In genomic region chr5:122518247-122518646, GRCm38 (mm10) we compare ENCODE assay signal across 14 mouse cellular contexts. TPM values are rescaled to one million over a fixed set of nuclear protein-coding genes. Genes with fewer than 3 reads are reported as not detected.
A peak's percentile ranks its signal among the peaks of the same experiment; 100 is the strongest.
DNase-seq lines count a peak whose midpoint lies in the region; ATAC-seq and TF ChIP-seq lines count a peak whose summit lies in the region.
"Had no signal": no experiment of that assay in that cellular context is flagged by ENCODE, and none has a peak within 500 bp of the region (broad histone marks: within the 10 kb centered on the region; RNA-seq: fewer than 3 reads in every experiment).

No protein-coding gene starts in this region.

- H3K4me2 ChIP-seq in heart, embryonic 15.5 days: no peak overlapping the region
- H3K4me2 ChIP-seq: forebrain, embryonic 13.5 days; hindbrain, embryonic 13.5 days; lung, embryonic 15.5 days had no signal

- ATAC-seq in heart, embryonic 15.5 days (replicated peaks; ENCODE audit: insufficient number of reproducible peaks, insufficient read depth, low FRiP score, low read depth): no peak
- ATAC-seq: forebrain, embryonic 13.5 days had no signal

- TF ChIP-seq POLR2A in ES-Bruce4 (IDR thresholded peaks at IDR 0.05; ENCODE audit: insufficient read depth, low read length): no peak

- no peaks in the 10 kb centered on the region for H3K9me3 ChIP-seq in heart, embryonic 15.5 days (replicated peaks)
- H3K9me3 ChIP-seq in ES-Bruce4 (replicated peaks; ENCODE audit: control insufficient read depth, insufficient read depth, low read length, poor library complexity, severe bottlenecking): no peaks in the 10 kb centered on the region
- no peaks in the 10 kb centered on the region for H3K9me3 ChIP-seq in embryonic facial prominence, embryonic 10.5 days
- H3K9me3 ChIP-seq: forebrain, embryonic 13.5 days; hindbrain, embryonic 13.5 days; lung, embryonic 15.5 days had no signal

- H3K4me1 ChIP-seq in heart, embryonic 15.5 days (replicated peaks): peaks cover 58% of the 10 kb centered on the region
- peaks cover 14% of the 10 kb centered on the region for H3K4me1 ChIP-seq in ES-Bruce4 (ENCODE audit: control insufficient read depth, insufficient read depth, low read length)
- H3K4me1 ChIP-seq in embryonic facial prominence, embryonic 10.5 days: peaks cover 44% of the 10 kb centered on the region

- TF ChIP-seq CTCF in ES-Bruce4 (IDR thresholded peaks at IDR 0.05; ENCODE audit: low read depth, low read length): no peak

- no peaks in the 10 kb centered on the region for H3K36me3 ChIP-seq in heart, embryonic 15.5 days
- no peaks in the 10 kb centered on the region for H3K36me3 ChIP-seq in ES-Bruce4 (ENCODE audit: control insufficient read depth, insufficient read depth, low read length, poor library complexity, severe bottlenecking)
- no peaks in the 10 kb centered on the region for H3K36me3 ChIP-seq in embryonic facial prominence, embryonic 10.5 days (replicated peaks)
- H3K36me3 ChIP-seq: hindbrain, embryonic 13.5 days; lung, embryonic 15.5 days had no signal

- H3K27ac ChIP-seq in heart, embryonic 15.5 days: peak overlapping the region; percentile 80
- no peak overlapping the region for H3K27ac ChIP-seq in ES-Bruce4 (ENCODE audit: insufficient read depth, low read length)
- no peak overlapping the region for H3K27ac ChIP-seq in embryonic facial prominence, embryonic 10.5 days (replicated peaks)
- H3K27ac ChIP-seq: forebrain, embryonic 13.5 days; hindbrain, embryonic 13.5 days; lung, embryonic 15.5 days had no signal

- no peak overlapping the region for H3K4me3 ChIP-seq in heart, embryonic 15.5 days
- no peak overlapping the region for H3K4me3 ChIP-seq in ES-Bruce4 (ENCODE audit: low read depth, low read length)
- H3K4me3 ChIP-seq in embryonic facial prominence, embryonic 10.5 days: no peak overlapping the region
- H3K4me3 ChIP-seq: forebrain, embryonic 13.5 days; hindbrain, embryonic 13.5 days; lung, embryonic 15.5 days had no signal

- no peaks in the 10 kb centered on the region for H3K27me3 ChIP-seq in heart, embryonic 15.5 days
- no peaks in the 10 kb centered on the region for H3K27me3 ChIP-seq in ES-Bruce4 (ENCODE audit: control insufficient read depth, insufficient read depth, low read length, poor library complexity, severe bottlenecking)
- no peaks in the 10 kb centered on the region; the same call in 1 of the 2 replicates for H3K27me3 ChIP-seq in embryonic facial prominence, embryonic 10.5 days (replicated peaks; ENCODE audit: low read depth, poor library complexity, severe bottlenecking)
- H3K27me3 ChIP-seq: hindbrain, embryonic 13.5 days had no signal

- H3K9ac ChIP-seq in heart, embryonic 15.5 days: no peak overlapping the region
- H3K9ac ChIP-seq in ES-Bruce4 (ENCODE audit: low read depth, poor library complexity, severe bottlenecking): no peak overlapping the region
- H3K9ac ChIP-seq: forebrain, embryonic 13.5 days; hindbrain, embryonic 13.5 days; lung, embryonic 15.5 days had no signal

- intact Hi-C loops in heart, postnatal 14 days (cut with DNase I): no loop called here

- WGBS in heart, embryonic 15.5 days: 48% methylated on average over 8 of the region's 8 CpGs
- WGBS in embryonic facial prominence, embryonic 10.5 days: 33% methylated on average over 8 of the region's 8 CpGs

- DNase-seq in heart, postnatal 14 days: no peak
- DNase-seq in 3T3-L1 (ENCODE audit: low read depth, low spot score): peak; percentile 17
- DNase-seq in embryonic facial prominence, embryonic 10.5 days (ENCODE audit: low spot score): peak; percentile 27
- no peak for DNase-seq in layer of hippocampus, adult 9-11 months
- DNase-seq in gastrocnemius, adult 8-10 months (ENCODE audit: low spot score in 2 of 2): no peak
- DNase-seq: cerebellum, adult 9-11 months; gastrocnemius, postnatal 25 days; liver; right cerebral cortex, postnatal 25 days had no signal

- peak; percentile 56; the same call in 1 of the 2 replicates for TF ChIP-seq EP300 in ES-Bruce4 (IDR thresholded peaks at IDR 0.05; ENCODE audit: insufficient read depth, low read depth, low read length)

RNA-seq across cellular contexts. Expression of gene Atp2a2, which starts 16.2 kb away (rescaled TPM):
- polyA plus RNA-seq in heart, embryonic 15.5 days (2015; fragmentation: Nextera tagmentation; extraction: Ambion mirVana): 288 and 291 TPM in 2 replicates
- 1,000 to 10,000 TPM; 9,386 to 9,784 TPM for total RNA-seq in heart, postnatal 14 days (2021)
- 165 and 177 TPM in 2 replicates for polyA plus RNA-seq in ES-Bruce4 (2011; ENCODE audit: insufficient read depth, insufficient read length, low read depth, missing spikeins)
- 35.3 and 38.1 TPM in 2 replicates for polyA plus RNA-seq in embryonic facial prominence, embryonic 10.5 days (2016; fragmentation: Nextera tagmentation; extraction: Ambion mirVana)
- total RNA-seq in gastrocnemius, adult 8-10 months (2022): 100 to 1,000 TPM; 412 to 549 (median 488) TPM

Comparison
In these comparisons a context has a peak if more than half of its experiments do, and no peak if none do; other contexts are left out.
1. DNase-seq: peak in 3T3-L1 (single experiment) and embryonic facial prominence, embryonic 10.5 days (single experiment); none in heart, postnatal 14 days (0 of 2), layer of hippocampus, adult 9-11 months (single experiment) and gastrocnemius, adult 8-10 months (0 of 2).